Mouse (Mus musculus) heart, adult 2 months (tissue): ENCODE measurements around the gene Ppp1r3a.
"Not testable (repeated sequence)": the region's sequence is repeated elsewhere in the genome, so short reads cannot be mapped to it uniquely, and the experiment has no call there.

Experiments used
- EP300 ChIP-seq: fragments of 200-500 bp; IDR thresholded peaks from 2 replicates; pipeline ENCODE4 v1.6.1; 2011; ENCODE audit warnings: low read depth, low read length, control low read depth; ENCODE audit not compliant: insufficient read depth
- POLR2A ChIP-seq: fragments of 200-500 bp; IDR thresholded peaks from 2 replicates; pipeline ENCODE4 v1.6.1; 2011; ENCODE audit warnings: mild to moderate bottlenecking, low read depth, low read length, control low read depth; ENCODE audit not compliant: insufficient read depth

DNA sequence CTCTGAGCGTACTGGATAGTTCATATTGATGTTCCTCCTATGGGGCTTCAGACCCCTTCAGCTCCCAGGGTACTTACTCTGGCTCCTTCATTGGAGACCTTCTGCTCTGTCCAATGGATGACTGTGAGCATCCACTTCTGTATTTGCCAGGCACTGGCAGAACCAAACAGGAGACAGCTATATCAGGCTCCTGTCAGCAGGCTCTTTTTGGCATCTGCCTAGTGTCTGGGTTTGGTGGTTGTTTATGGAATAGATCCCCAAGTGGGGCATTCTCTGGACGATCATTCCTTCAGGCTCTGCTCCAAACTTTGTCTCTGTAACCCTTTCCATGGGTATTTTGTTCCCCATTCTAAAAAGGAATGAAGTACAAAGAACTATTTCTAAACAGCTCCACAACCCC lies 87.4 kb downstream of the Ppp1r3a start:
- not testable (repeated sequence) for TF ChIP-seq POLR2A, EP300
